ENCODE assay signal across 8 mouse cellular contexts in genomic region chr2:18680961-18681360, GRCm38 (mm10). TPM values are rescaled to one million over a fixed set of nuclear protein-coding genes. Genes with fewer than 3 reads are reported as not detected.
DNase-seq lines count a peak whose midpoint lies in the region; ATAC-seq and TF ChIP-seq lines count a peak whose summit lies in the region.

No protein-coding gene starts in this region.

- no peak for TF ChIP-seq CTCF in cerebellum, adult 2 months (IDR thresholded peaks at IDR 0.05; ENCODE audit: borderline replicate concordance, insufficient read depth, low read depth, low read length)

- H3K27ac ChIP-seq in cerebellum, adult 2 months (ENCODE audit: insufficient read depth, low read length): no peak overlapping the region
- H3K27ac ChIP-seq in forebrain, embryonic 10.5 days: peak overlapping the region; percentile 44; the same call in 1 of the 2 replicates

- H3K4me3 ChIP-seq in cerebellum, adult 2 months (replicated peaks; ENCODE audit: insufficient read depth, low read depth, low read length): peak overlapping the region; percentile 18
- peak overlapping the region; percentile 55 for H3K4me3 ChIP-seq in forebrain, embryonic 10.5 days

- H3K9me3 ChIP-seq in forebrain, embryonic 10.5 days: no peaks in the 10 kb centered on the region

- H3K4me1 ChIP-seq in cerebellum, adult 2 months (ENCODE audit: control insufficient read depth, insufficient read depth, low read length): 0 out of 2 replicates have a peak, but pooled peaks cover 4% of the 10 kb centered on the region
- H3K4me1 ChIP-seq in forebrain, embryonic 10.5 days: peaks cover 37% of the 10 kb centered on the region

- intact Hi-C loops in heart, postnatal 14 days (cut with DNase I): no loop called here

- no peaks in the 10 kb centered on the region for H3K27me3 ChIP-seq in cerebellum, adult 2 months (ENCODE audit: control insufficient read depth, insufficient read depth, low read length)
- H3K27me3 ChIP-seq in forebrain, embryonic 10.5 days (ENCODE audit: poor library complexity, severe bottlenecking): peaks cover 84% of the 10 kb centered on the region

- no peak for ATAC-seq in cerebellum, adult (ENCODE audit: insufficient number of reproducible peaks, low FRiP score, low TSS enrichment)

- peaks cover 23% of the 10 kb centered on the region for H3K36me3 ChIP-seq in forebrain, embryonic 10.5 days (replicated peaks)

- DNase-seq in cerebellum, adult 2 months: peak; percentile 32 to 50
- DNase-seq in adrenal gland, adult 8-10 months: peak; percentile 46
- peak; percentile 56 for DNase-seq in forebrain, embryonic 10.5 days (ENCODE audit: extremely low spot score, low spot score)
- peak; percentile 68 to 70 for DNase-seq in heart, postnatal 14 days
- peak; percentile 80 for DNase-seq in kidney, postnatal 14 days
- peak; percentile 64 for DNase-seq in lung, postnatal 14 days
- DNase-seq in right cerebral cortex, adult 2 months (ENCODE audit: low spot score in 2 of 2): peak; percentile 63 to 70

- WGBS in cerebellum, adult 2 months: 16% methylated on average over 27 of the region's 29 CpGs
- under 1% methylated on average over 21 of the region's 29 CpGs for WGBS in forebrain, embryonic 10.5 days

- TF ChIP-seq POLR2A in cerebellum, adult 2 months (IDR thresholded peaks at IDR 0.05; ENCODE audit: borderline replicate concordance, insufficient read depth, low read length): no peak

RNA-seq across cellular contexts. Expression of gene Bmi1, which starts 4.1 kb away (rescaled TPM):
- polyA plus RNA-seq in cerebellum, adult 2 months (2012; rRNA removed): 36.2 and 46.9 TPM in 2 replicates
- total RNA-seq in adrenal gland, adult 8-10 months (2022): 10 to 100 TPM; 51.7 to 81.7 (median 64.4) TPM
- polyA plus RNA-seq in forebrain, embryonic 10.5 days (2016; fragmentation: Nextera tagmentation; extraction: Ambion mirVana): 25.9 and 28.3 TPM in 2 replicates
- total RNA-seq in heart, postnatal 14 days (2021): 10 to 100 TPM; 55.6 to 65.1 TPM

RNA-seq across cellular contexts. Expression of gene Commd3, which starts 8.8 kb away (rescaled TPM):
- polyA plus RNA-seq in cerebellum, adult 2 months (2012; rRNA removed): 124 and 126 TPM in 2 replicates
- total RNA-seq in adrenal gland, adult 8-10 months (2022): 100 to 1,000 TPM; 115 to 126 (median 121) TPM
- 87.4 and 90.9 TPM in 2 replicates for polyA plus RNA-seq in forebrain, embryonic 10.5 days (2016; fragmentation: Nextera tagmentation; extraction: Ambion mirVana)
- 100 to 1,000 TPM; 111 to 118 TPM for total RNA-seq in heart, postnatal 14 days (2021)

RNA-seq across cellular contexts. Expression of gene Spag6, which starts 12.9 kb away (rescaled TPM):
- 2.5 and 3.3 TPM in 2 replicates for polyA plus RNA-seq in cerebellum, adult 2 months (2012; rRNA removed)
- total RNA-seq in adrenal gland, adult 8-10 months (2022): 1 to 10 TPM in 2 of 4 experiments, under 1 TPM in 2; 0.44 to 1.3 (median 1.1) TPM
- not detected in 2 replicates for polyA plus RNA-seq in forebrain, embryonic 10.5 days (2016; fragmentation: Nextera tagmentation; extraction: Ambion mirVana)
- total RNA-seq in heart, postnatal 14 days (2021): not detected
